Mouse (Mus musculus) heart, postnatal 0 days (tissue): ENCODE data around the gene Trp53i13.

Experiments
- CTCF ChIP-seq: IDR thresholded peaks from 2 replicates; pipeline ENCODE4 v1.5.1; 2016; ENCODE audit warnings: antibody characterized with exemption, control low read depth, low read depth
- EP300 ChIP-seq: IDR thresholded peaks from 2 replicates; pipeline ENCODE4 v1.6.1; 2016; ENCODE audit warnings: antibody characterized with exemption, low read depth

- TF ChIP-seq CTCF (no peak), EP300 (no peak)
Observed at GRCm38 (mm10) chr11:77476895-77477294, 38.9 kb downstream of the Trp53i13 start.
